Mouse (Mus musculus): Measurements from ENCODE around the gene Gm10577.

DNA sequence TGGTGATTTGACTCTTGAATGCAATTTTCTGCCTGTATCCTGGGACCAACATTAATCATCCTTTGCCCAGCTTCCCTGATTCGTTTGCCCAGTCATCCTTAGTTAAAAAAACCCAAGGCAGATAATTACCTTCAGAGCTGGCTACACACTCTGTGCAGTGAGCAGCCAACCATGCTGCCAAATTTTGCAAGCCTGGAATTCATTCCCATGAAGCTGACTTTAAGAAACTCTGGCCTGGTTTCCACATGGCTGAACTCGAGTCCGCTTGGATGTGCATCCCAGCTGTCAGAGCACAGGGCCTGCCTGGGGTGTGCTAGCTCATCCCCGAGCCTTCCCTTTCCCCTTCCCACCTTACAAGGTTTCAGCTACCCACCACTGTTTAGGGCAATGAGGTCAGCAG is 29.5 kb downstream of the Gm10577 start:
- TF ChIP-seq EP300 (IDR thresholded peaks at IDR 0.05; ENCODE audit: low read depth), result no peak
- no peak for TF ChIP-seq CTCF (IDR thresholded peaks at IDR 0.05; ENCODE audit: low read depth)

All from liver, embryonic 14.5 days (tissue).